Mouse (Mus musculus): Measurements from ENCODE around the gene Gpr179.
"Not testable (repeated sequence)": the region's sequence is repeated elsewhere in the genome, so short reads cannot be mapped to it uniquely, and the experiment has no call there.

The Gpr179 gene

GRCm38 (mm10) chr11:97321894-97322600 lies 29.8 kb downstream of the Gpr179 start:
- in situ Hi-C loops (cut with MboI, MseI): not testable (repeated sequence)

- in situ Hi-C loops (cut with MboI, MseI): no loop called here
Observed at GRCm38 (mm10) chr11:97321197-97321596, 30.7 kb downstream of the Gpr179 start.

GRCm38 (mm10) chr11:97315504-97316503 lies 36.1 kb downstream of the Gpr179 start, which contains the start of gene Mrpl45:
Mrpl45 (plus strand) TSS chr11:97315716.
- in situ Hi-C loops (cut with MboI, MseI): loop anchor here (5.0 kb wide), 1 partner anchor 39 kb away; no protein-coding TSS in a partner anchor

- in situ Hi-C loops (cut with MboI, MseI): loop anchor here (5.0 kb wide), 1 partner anchor 38 kb away; no protein-coding TSS in a partner anchor
Observed at GRCm38 (mm10) chr11:97314751-97315503, 37.0 kb downstream of the Gpr179 start.

GRCm38 (mm10) chr11:97314110-97314509 lies 37.8 kb downstream of the Gpr179 start:
- in situ Hi-C loops (cut with MboI, MseI): no loop called here

- in situ Hi-C loops (cut with MboI, MseI): not testable (repeated sequence)
Observed at GRCm38 (mm10) chr11:97312871-97313270, 39.0 kb downstream of the Gpr179 start.

- in situ Hi-C loops (cut with MboI, MseI): no loop called here
Observed at GRCm38 (mm10) chr11:97310895-97311631, 40.8 kb downstream of the Gpr179 start.

GRCm38 (mm10) chr11:97309911-97310571 lies 41.8 kb downstream of the Gpr179 start:
- in situ Hi-C loops (cut with MboI, MseI): no loop called here

- in situ Hi-C loops (cut with MboI, MseI): no loop called here
Observed at GRCm38 (mm10) chr11:97309451-97309836, 42.4 kb downstream of the Gpr179 start.

- in situ Hi-C loops (cut with MboI, MseI): no loop called here
Observed at GRCm38 (mm10) chr11:97308806-97309450, 42.9 kb downstream of the Gpr179 start.

- in situ Hi-C loops (cut with MboI, MseI): no loop called here
Observed at GRCm38 (mm10) chr11:97307294-97308069, 44.4 kb downstream of the Gpr179 start.

GRCm38 (mm10) chr11:97304631-97305030 lies 47.2 kb downstream of the Gpr179 start:
- in situ Hi-C loops (cut with MboI, MseI): no loop called here

- in situ Hi-C loops (cut with MboI, MseI): no loop called here
Observed at GRCm38 (mm10) chr11:97302231-97302781, 49.6 kb downstream of the Gpr179 start.

GRCm38 (mm10) chr11:97301406-97301805 lies 50.5 kb downstream of the Gpr179 start:
- in situ Hi-C loops (cut with MboI, MseI): no loop called here

GRCm38 (mm10) chr11:97299939-97300338 lies 51.9 kb downstream of the Gpr179 start:
- in situ Hi-C loops (cut with MboI, MseI): no loop called here

GRCm38 (mm10) chr11:97296542-97296941 lies 55.3 kb downstream of the Gpr179 start:
- in situ Hi-C loops (cut with MboI, MseI): no loop called here

- in situ Hi-C loops (cut with MboI, MseI): no loop called here
Observed at GRCm38 (mm10) chr11:97292731-97293130, 59.1 kb downstream of the Gpr179 start.
